Mouse (Mus musculus): ENCODE results near the gene Slc6a16. TPM values are rescaled to one million over a fixed set of nuclear protein-coding genes. Genes with fewer than 3 reads are reported as not detected.

The Slc6a16 gene
- total and polyA plus RNA-seq, 3 experiments: not detected

GRCm38 (mm10) chr7:45312686-45313453 is 72.0 kb downstream of the Slc6a16 start:
- H3K4me3 ChIP-seq: no peak overlapping the region
- no peak overlapping the region for H3K27ac ChIP-seq
- no peak for TF ChIP-seq EP300 (IDR thresholded peaks at IDR 0.05; ENCODE audit: insufficient read depth, low read depth, low read length)
- no peak for TF ChIP-seq CTCF (IDR thresholded peaks at IDR 0.05)
- TF ChIP-seq POLR2A (IDR thresholded peaks at IDR 0.05; ENCODE audit: insufficient read depth, low read depth, low read length): no peak
- no peaks in the 10 kb centered on the region for H3K4me1 ChIP-seq (ENCODE audit: control insufficient read depth, insufficient read depth, low read length)
- H3K36me3 ChIP-seq (ENCODE audit: control insufficient read depth, insufficient read depth, low read length): no peaks in the 10 kb centered on the region
- H3K79me2 ChIP-seq (replicated peaks; ENCODE audit: control insufficient read depth, insufficient read depth, low read length): no peaks in the 10 kb centered on the region
- WGBS: 35% methylated on average over 10 of the region's 10 CpGs
- no peaks in the 10 kb centered on the region for H3K27me3 ChIP-seq (ENCODE audit: control insufficient read depth, insufficient read depth, low read length)
- DNase-seq: no peak
- no peak overlapping the region for H3K9ac ChIP-seq (ENCODE audit: low read depth, low read length)
- intact Hi-C loops (cut with DNase I): no loop called here

GRCm38 (mm10) chr7:45313495-45313894 is 72.6 kb downstream of the Slc6a16 start:
- Histone ChIP-seq H3K36me3 (ENCODE audit: control insufficient read depth, insufficient read depth, low read length) (no peaks in the 10 kb centered on the region), H3K4me3 (no peak overlapping the region), H3K79me2 (replicated peaks; ENCODE audit: control insufficient read depth, insufficient read depth, low read length) (no peaks in the 10 kb centered on the region), H3K9ac (ENCODE audit: low read depth, low read length) (no peak overlapping the region), H3K27me3 (ENCODE audit: control insufficient read depth, insufficient read depth, low read length) (no peaks in the 10 kb centered on the region), H3K27ac (no peak overlapping the region), H3K4me1 (ENCODE audit: control insufficient read depth, insufficient read depth, low read length) (no peaks in the 10 kb centered on the region)
- 46% methylated on average over 9 of the region's 9 CpGs for WGBS
- intact Hi-C loops (cut with DNase I): no loop called here
- TF ChIP-seq POLR2A (IDR thresholded peaks at IDR 0.05; ENCODE audit: insufficient read depth, low read depth, low read length) (no peak), EP300 (IDR thresholded peaks at IDR 0.05; ENCODE audit: insufficient read depth, low read depth, low read length) (no peak), CTCF (IDR thresholded peaks at IDR 0.05) (no peak)
- DNase-seq: no peak

- Histone ChIP-seq H3K4me1 (ENCODE audit: control insufficient read depth, insufficient read depth, low read length) (no peaks in the 10 kb centered on the region), H3K27ac (no peak overlapping the region), H3K79me2 (replicated peaks; ENCODE audit: control insufficient read depth, insufficient read depth, low read length) (no peaks in the 10 kb centered on the region), H3K36me3 (ENCODE audit: control insufficient read depth, insufficient read depth, low read length) (no peaks in the 10 kb centered on the region), H3K9ac (ENCODE audit: low read depth, low read length) (no peak overlapping the region), H3K27me3 (ENCODE audit: control insufficient read depth, insufficient read depth, low read length) (no peaks in the 10 kb centered on the region), H3K4me3 (no peak overlapping the region)
- TF ChIP-seq CTCF (IDR thresholded peaks at IDR 0.05) (no peak), POLR2A (IDR thresholded peaks at IDR 0.05; ENCODE audit: insufficient read depth, low read depth, low read length) (no peak), EP300 (IDR thresholded peaks at IDR 0.05; ENCODE audit: insufficient read depth, low read depth, low read length) (no peak)
- intact Hi-C loops (cut with DNase I): no loop called here
- WGBS: 86% methylated on average over 10 of the region's 10 CpGs
- no peak for DNase-seq
Measured at GRCm38 (mm10) chr7:45315182-45315701, 74.4 kb downstream of the Slc6a16 start.

GRCm38 (mm10) chr7:45316536-45316935 is 75.7 kb downstream of the Slc6a16 start:
- no peaks in the 10 kb centered on the region for H3K27me3 ChIP-seq (ENCODE audit: control insufficient read depth, insufficient read depth, low read length)
- no peak for TF ChIP-seq POLR2A (IDR thresholded peaks at IDR 0.05; ENCODE audit: insufficient read depth, low read depth, low read length)
- intact Hi-C loops (cut with DNase I): no loop called here
- no peak overlapping the region for H3K27ac ChIP-seq
- DNase-seq: no peak
- no peaks in the 10 kb centered on the region for H3K79me2 ChIP-seq (replicated peaks; ENCODE audit: control insufficient read depth, insufficient read depth, low read length)
- no peaks in the 10 kb centered on the region for H3K4me1 ChIP-seq (ENCODE audit: control insufficient read depth, insufficient read depth, low read length)
- 93% methylated on average over 14 of the region's 14 CpGs for WGBS
- no peak overlapping the region for H3K9ac ChIP-seq (ENCODE audit: low read depth, low read length)
- H3K4me3 ChIP-seq: no peak overlapping the region
- H3K36me3 ChIP-seq (ENCODE audit: control insufficient read depth, insufficient read depth, low read length): no peaks in the 10 kb centered on the region

- Histone ChIP-seq H3K79me2 (replicated peaks; ENCODE audit: control insufficient read depth, insufficient read depth, low read length) (no peaks in the 10 kb centered on the region), H3K27ac (no peak overlapping the region), H3K9ac (ENCODE audit: low read depth, low read length) (no peak overlapping the region), H3K27me3 (ENCODE audit: control insufficient read depth, insufficient read depth, low read length) (no peaks in the 10 kb centered on the region), H3K36me3 (ENCODE audit: control insufficient read depth, insufficient read depth, low read length) (no peaks in the 10 kb centered on the region), H3K4me1 (ENCODE audit: control insufficient read depth, insufficient read depth, low read length) (no peaks in the 10 kb centered on the region), H3K4me3 (no peak overlapping the region)
- intact Hi-C loops (cut with DNase I): no loop called here
- no peak for DNase-seq
- no peak for TF ChIP-seq POLR2A (IDR thresholded peaks at IDR 0.05; ENCODE audit: insufficient read depth, low read depth, low read length)
- no peak for TF ChIP-seq EP300 (IDR thresholded peaks at IDR 0.05; ENCODE audit: insufficient read depth, low read depth, low read length)
- TF ChIP-seq CTCF (IDR thresholded peaks at IDR 0.05): no peak
- WGBS: 82% methylated on average over 4 of the region's 4 CpGs
Measured at GRCm38 (mm10) chr7:45322245-45322644, 81.4 kb downstream of the Slc6a16 start.

Other genes starting within 250 kb of the Slc6a16 start
Only the 30 nearest of the 38 such genes appear.
- 10 to 100 TPM; 22.4 to 23.0 TPM for gene Prr12, start 188.2 kb upstream of the Slc6a16 start, total RNA-seq (2021)
- gene Prr12, start 188.2 kb upstream of the Slc6a16 start, polyA plus RNA-seq (2012; rRNA removed): 4.9 and 7.1 TPM in 2 replicates
- gene Nosip, start 178.7 kb upstream of the Slc6a16 start, total RNA-seq (2021): 10 to 100 TPM; 27.0 to 29.3 TPM
- gene Nosip, start 178.7 kb upstream of the Slc6a16 start, polyA plus RNA-seq (2012; rRNA removed): 41.7 and 43.6 TPM in 2 replicates
- gene Prrg2, start 178.4 kb upstream of the Slc6a16 start, total RNA-seq (2021): 1 to 10 TPM; 5.5 to 6.2 TPM
- 19.8 and 23.6 TPM in 2 replicates for gene Prrg2, start 178.4 kb upstream of the Slc6a16 start, polyA plus RNA-seq (2012; rRNA removed)
- 10 to 100 TPM; 24.6 to 27.9 TPM for gene Rcn3, start 148.9 kb upstream of the Slc6a16 start, total RNA-seq (2021)
- gene Rcn3, start 148.9 kb upstream of the Slc6a16 start, polyA plus RNA-seq (2012; rRNA removed): 52.2 and 64.5 TPM in 2 replicates
- gene Fcgrt, start 137.2 kb upstream of the Slc6a16 start, total RNA-seq (2021): 10 to 100 TPM; 60.3 to 67.5 TPM
- 82.8 and 100 TPM in 2 replicates for gene Fcgrt, start 137.2 kb upstream of the Slc6a16 start, polyA plus RNA-seq (2012; rRNA removed)
- 100 to 1,000 TPM; 534 to 613 TPM for gene Rps11, start 116.6 kb upstream of the Slc6a16 start, total RNA-seq (2021)
- 186 and 258 TPM in 2 replicates for gene Rps11, start 116.6 kb upstream of the Slc6a16 start, polyA plus RNA-seq (2012; rRNA removed)
- gene Rpl13a, start 112.3 kb upstream of the Slc6a16 start, total RNA-seq (2021): 100 to 1,000 TPM; 561 to 659 TPM
- 915 and 1,061 TPM in 2 replicates for gene Rpl13a, start 112.3 kb upstream of the Slc6a16 start, polyA plus RNA-seq (2012; rRNA removed)
- gene Gm45713, start 104.9 kb upstream of the Slc6a16 start, total RNA-seq (2021): under 1 TPM in 1 of 2 experiments, not detected in 1; 0.80 TPM
- gene Gm45713, start 104.9 kb upstream of the Slc6a16 start, polyA plus RNA-seq (2012; rRNA removed): 4.5 and 4.6 TPM in 2 replicates
- gene Flt3l, start 104.7 kb upstream of the Slc6a16 start, total RNA-seq (2021): 1 to 10 TPM; 5.5 to 6.4 TPM
- gene Flt3l, start 104.7 kb upstream of the Slc6a16 start, polyA plus RNA-seq (2012; rRNA removed): 47.4 and 59.1 TPM in 2 replicates
- 10 to 100 TPM; 33.8 to 36.7 TPM for gene Pih1d1, start 86.8 kb upstream of the Slc6a16 start, total RNA-seq (2021)
- gene Pih1d1, start 86.8 kb upstream of the Slc6a16 start, polyA plus RNA-seq (2012; rRNA removed): 48.1 and 51.2 TPM in 2 replicates
- gene Aldh16a1, start 86.5 kb upstream of the Slc6a16 start, total RNA-seq (2021): 10 to 100 TPM; 19.7 to 25.1 TPM
- gene Aldh16a1, start 86.5 kb upstream of the Slc6a16 start, polyA plus RNA-seq (2012; rRNA removed): 23.5 and 23.9 TPM in 2 replicates
- 10 to 100 TPM; 18.3 to 24.3 TPM for gene Slc17a7, start 77.1 kb upstream of the Slc6a16 start, total RNA-seq (2021)
- gene Slc17a7, start 77.1 kb upstream of the Slc6a16 start, polyA plus RNA-seq (2012; rRNA removed): 29.1 and 36.8 TPM in 2 replicates
- gene Gfy, start 61.5 kb upstream of the Slc6a16 start, total RNA-seq (2021): not detected
- gene Gfy, start 61.5 kb upstream of the Slc6a16 start, polyA plus RNA-seq (2012; rRNA removed): not detected in 2 replicates
- gene Pth2, start 60.1 kb upstream of the Slc6a16 start, total RNA-seq (2021): not detected
- not detected in 2 replicates for gene Pth2, start 60.1 kb upstream of the Slc6a16 start, polyA plus RNA-seq (2012; rRNA removed)
- not detected for gene Ccdc155, start 36.2 kb upstream of the Slc6a16 start, total RNA-seq (2021)
- gene Ccdc155, start 36.2 kb upstream of the Slc6a16 start, polyA plus RNA-seq (2012; rRNA removed): 0.06 and 0.12 TPM in 2 replicates
- not detected for gene Dkkl1, start 28.9 kb upstream of the Slc6a16 start, total RNA-seq (2021)
- 0.37 and 0.73 TPM in 2 replicates for gene Dkkl1, start 28.9 kb upstream of the Slc6a16 start, polyA plus RNA-seq (2012; rRNA removed)
- 10 to 100 TPM in 1 of 2 experiments, 1 to 10 TPM in 1; 6.2 to 10.8 TPM for gene Tead2, start 25.3 kb upstream of the Slc6a16 start, total RNA-seq (2021)
- 13.1 and 14.0 TPM in 2 replicates for gene Tead2, start 25.3 kb upstream of the Slc6a16 start, polyA plus RNA-seq (2012; rRNA removed)
- gene Cd37, start 2.0 kb upstream of the Slc6a16 start, total RNA-seq (2021): 1 to 10 TPM; 3.1 to 4.3 TPM
- gene Cd37, start 2.0 kb upstream of the Slc6a16 start, polyA plus RNA-seq (2012; rRNA removed): 10.0 and 21.2 TPM in 2 replicates
- not detected for gene Slc6a21, start 36.4 kb downstream of the Slc6a16 start, total RNA-seq (2021)
- 0.38 and 0.55 TPM in 2 replicates for gene Slc6a21, start 36.4 kb downstream of the Slc6a16 start, polyA plus RNA-seq (2012; rRNA removed)
- 10 to 100 TPM; 21.0 to 21.4 TPM for gene Trpm4, start 92.7 kb downstream of the Slc6a16 start, total RNA-seq (2021)
- gene Trpm4, start 92.7 kb downstream of the Slc6a16 start, polyA plus RNA-seq (2012; rRNA removed): 38.7 and 40.9 TPM in 2 replicates
- 1,000 to 10,000 TPM in 1 of 2 experiments, 100 to 1,000 TPM in 1; 863 to 1,007 TPM for gene Hrc, start 94.2 kb downstream of the Slc6a16 start, total RNA-seq (2021)
- gene Hrc, start 94.2 kb downstream of the Slc6a16 start, polyA plus RNA-seq (2012; rRNA removed): 383 and 578 TPM in 2 replicates
- gene Ppfia3, start 125.9 kb downstream of the Slc6a16 start, total RNA-seq (2021): under 1 TPM; 0.11 to 0.26 TPM
- gene Ppfia3, start 125.9 kb downstream of the Slc6a16 start, polyA plus RNA-seq (2012; rRNA removed): 0.09 and 0.14 TPM in 2 replicates
- gene Lin7b, start 129.5 kb downstream of the Slc6a16 start, total RNA-seq (2021): 1 to 10 TPM; 1.0 to 1.6 TPM
- gene Lin7b, start 129.5 kb downstream of the Slc6a16 start, polyA plus RNA-seq (2012; rRNA removed): 2.3 and 3.4 TPM in 2 replicates
- 10 to 100 TPM; 85.0 to 99.5 TPM for gene Snrnp70, start 154.7 kb downstream of the Slc6a16 start, total RNA-seq (2021)
- gene Snrnp70, start 154.7 kb downstream of the Slc6a16 start, polyA plus RNA-seq (2012; rRNA removed): 117 and 151 TPM in 2 replicates
- gene Kcna7, start 164.6 kb downstream of the Slc6a16 start, total RNA-seq (2021): 1 to 10 TPM; 5.9 to 6.0 TPM
- 6.7 and 7.6 TPM in 2 replicates for gene Kcna7, start 164.6 kb downstream of the Slc6a16 start, polyA plus RNA-seq (2012; rRNA removed)
- gene Ntf5, start 172.6 kb downstream of the Slc6a16 start, total RNA-seq (2021): under 1 TPM; 0.11 to 0.50 TPM
- gene Ntf5, start 172.6 kb downstream of the Slc6a16 start, polyA plus RNA-seq (2012; rRNA removed): 0.32 and 0.43 TPM in 2 replicates
- not detected for gene Lhb, start 179.7 kb downstream of the Slc6a16 start, total RNA-seq (2021)
- 0.84 TPM in 1 of 2 replicates, not detected in the other for gene Lhb, start 179.7 kb downstream of the Slc6a16 start, polyA plus RNA-seq (2012; rRNA removed)
- gene Gys1, start 193.8 kb downstream of the Slc6a16 start, total RNA-seq (2021): 100 to 1,000 TPM in 1 of 2 experiments, 10 to 100 TPM in 1; 96.9 to 115 TPM
- gene Gys1, start 193.8 kb downstream of the Slc6a16 start, polyA plus RNA-seq (2012; rRNA removed): 111 and 135 TPM in 2 replicates
- gene Ruvbl2, start 197.0 kb downstream of the Slc6a16 start, total RNA-seq (2021): 10 to 100 TPM; 26.5 to 26.9 TPM
- gene Ruvbl2, start 197.0 kb downstream of the Slc6a16 start, polyA plus RNA-seq (2012; rRNA removed): 32.7 and 33.5 TPM in 2 replicates
- gene Ftl1, start 218.8 kb downstream of the Slc6a16 start, total RNA-seq (2021): 100 to 1,000 TPM; 213 to 308 TPM
- 505 and 903 TPM in 2 replicates for gene Ftl1, start 218.8 kb downstream of the Slc6a16 start, polyA plus RNA-seq (2012; rRNA removed)